Comparison of ENCODE assay signal across 12 mouse cellular contexts in the genomic region with DNA sequence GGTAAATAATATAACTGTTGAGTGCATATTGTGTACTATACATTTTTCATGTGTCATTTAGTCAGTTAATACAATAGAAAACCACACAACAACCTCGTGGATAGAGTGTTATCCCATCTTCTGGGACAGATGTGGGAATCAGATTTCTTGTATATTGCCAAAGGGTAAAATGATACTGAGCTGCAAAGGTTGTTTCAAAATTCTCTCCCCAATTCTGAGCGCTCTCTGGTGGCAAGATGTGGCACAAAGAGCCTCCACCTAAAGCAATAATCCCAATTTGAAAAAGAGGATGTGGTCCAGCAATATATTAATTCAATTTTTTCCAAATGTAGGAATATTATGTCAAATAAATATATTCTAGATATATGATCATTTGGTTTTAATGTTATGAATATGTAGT. TPM values are rescaled to one million over a fixed set of nuclear protein-coding genes. Genes with fewer than 3 reads are reported as not detected.
DNase-seq lines count a peak whose midpoint lies in the region; ATAC-seq lines count a peak whose summit lies in the region.
"Had no signal": no experiment of that assay in that cellular context is flagged by ENCODE, and none has a peak within 500 bp of the region (broad histone marks: within the 10 kb centered on the region; RNA-seq: fewer than 3 reads in every experiment).

No protein-coding gene starts in this region.

- ATAC-seq in midbrain, embryonic 11.5 days (ENCODE audit: low FRiP score), result no peak
- no peak for ATAC-seq in midbrain, embryonic 13.5 days
- ATAC-seq in frontal cortex, adult (ENCODE audit: low TSS enrichment), result no peak

- no peak overlapping the region for H3K4me3 ChIP-seq in midbrain, embryonic 11.5 days (ENCODE audit: low read depth, low read length)
- no peak overlapping the region for H3K4me3 ChIP-seq in midbrain, embryonic 13.5 days (replicated peaks)
- H3K4me3 ChIP-seq: neural tube, embryonic 12.5 days had no signal

- 30% methylated on average over 2 of the region's 2 CpGs for WGBS in midbrain, embryonic 11.5 days
- WGBS in midbrain, embryonic 13.5 days, result 26% methylated on average over 2 of the region's 2 CpGs

- H3K4me2 ChIP-seq in midbrain, embryonic 11.5 days, result no peak overlapping the region
- no peak overlapping the region for H3K4me2 ChIP-seq in midbrain, embryonic 13.5 days (replicated peaks)
- H3K4me2 ChIP-seq: neural tube, embryonic 12.5 days had no signal

- peak; percentile 14 for DNase-seq in heart, postnatal 4 days
- no peak for DNase-seq in heart, adult 8-10 months (ENCODE audit: low spot score)
- DNase-seq in midbrain, embryonic 11.5 days (ENCODE audit: low spot score, missing footprints), result peak; percentile 78
- DNase-seq in brain, adult 2 months (ENCODE audit: low read depth, low spot score), result peak; percentile 44
- peak; percentile 22 to 31 for DNase-seq in thymus, postnatal 36 days
- DNase-seq: gastrocnemius, postnatal 14 days; heart, postnatal 36 days; right cerebral cortex, adult 18-20 months had no signal

- no peak overlapping the region for H3K9ac ChIP-seq in midbrain, embryonic 11.5 days (ENCODE audit: low read length)
- no peak overlapping the region for H3K9ac ChIP-seq in midbrain, embryonic 13.5 days (replicated peaks)
- H3K9ac ChIP-seq: neural tube, embryonic 12.5 days had no signal

- no peaks in the 10 kb centered on the region for H3K27me3 ChIP-seq in midbrain, embryonic 11.5 days (ENCODE audit: control insufficient read depth, insufficient read depth, low read length)
- H3K27me3 ChIP-seq in midbrain, embryonic 13.5 days, result no peaks in the 10 kb centered on the region
- H3K27me3 ChIP-seq: neural tube, embryonic 12.5 days had no signal

- H3K4me1 ChIP-seq in midbrain, embryonic 11.5 days (ENCODE audit: control insufficient read depth, insufficient read depth, low read length), result no peaks in the 10 kb centered on the region
- peaks cover 11% of the 10 kb centered on the region for H3K4me1 ChIP-seq in midbrain, embryonic 13.5 days (replicated peaks)

- no peak overlapping the region for H3K27ac ChIP-seq in midbrain, embryonic 11.5 days (ENCODE audit: low read depth, low read length)
- no peak overlapping the region for H3K27ac ChIP-seq in midbrain, embryonic 13.5 days
- H3K27ac ChIP-seq: macrophage; neural tube, embryonic 12.5 days had no signal

- no peaks in the 10 kb centered on the region for H3K36me3 ChIP-seq in midbrain, embryonic 11.5 days (ENCODE audit: control insufficient read depth, insufficient read depth, low read length)
- no peaks in the 10 kb centered on the region for H3K36me3 ChIP-seq in midbrain, embryonic 13.5 days
- H3K36me3 ChIP-seq: neural tube, embryonic 12.5 days had no signal

- no peaks in the 10 kb centered on the region for H3K9me3 ChIP-seq in midbrain, embryonic 11.5 days (ENCODE audit: control insufficient read depth, low read length)
- no peaks in the 10 kb centered on the region for H3K9me3 ChIP-seq in midbrain, embryonic 13.5 days
- H3K9me3 ChIP-seq: neural tube, embryonic 12.5 days had no signal

RNA-seq across cellular contexts. Expression of a gene that starts 5.7 kb away (rescaled TPM):
- total RNA-seq in heart, postnatal 4 days (2021), result 1 to 10 TPM; 7.2 to 9.3 TPM
- 1 to 10 TPM; 1.2 to 2.7 (median 2.1) TPM for total RNA-seq in heart, adult 8-10 months (2022)
- polyA plus RNA-seq in midbrain, embryonic 11.5 days (2014; fragmentation: Nextera tagmentation; extraction: Ambion mirVana), result 4.2 and 5.8 TPM in 2 replicates
- polyA plus RNA-seq in midbrain, embryonic 13.5 days (2015; fragmentation: Nextera tagmentation; extraction: Ambion mirVana), result 7.6 and 9.4 TPM in 2 replicates
